Mouse (Mus musculus) thymus, adult 2 months (tissue): ENCODE data around the gene Cltb.

Experiments used
- CTCF ChIP-seq: fragments of 200-500 bp; IDR thresholded peaks from 2 replicates; pipeline ENCODE4 v1.5.1; 2012; ENCODE audit warnings: mild to moderate bottlenecking, control low read depth, low read length, moderate library complexity, borderline replicate concordance; ENCODE audit not compliant: control insufficient read depth, poor library complexity, insufficient read depth; ENCODE audit errors: extremely low read depth
- POLR2A ChIP-seq: fragments of 200-500 bp; IDR thresholded peaks from 2 replicates; pipeline ENCODE4 v1.6.1; 2012; ENCODE audit warnings: mild to moderate bottlenecking, low read length, control low read depth, moderate library complexity; ENCODE audit not compliant: control insufficient read depth, poor library complexity, insufficient read depth; ENCODE audit errors: extremely low read depth

GRCm38 (mm10) chr13:54562562-54562961 is 48.6 kb downstream of the Cltb start:
- TF ChIP-seq CTCF (no peak), POLR2A (no peak)
